Mouse (Mus musculus): ENCODE measurements at regions not wholly inside any gene's neighbourhood (a gene's known extent, or its start where the extent isn't known, plus 50 kb on each side); places are given as distances from the start of the nearest gene placed in this dataset.

GRCm38 (mm10) chr4:97509576-97509975 lies 263.0 kb upstream of the Nfia start:
- H3K9ac ChIP-seq (ENCODE audit: low read depth, low read length): no peak overlapping the region
- no peaks in the 10 kb centered on the region for H3K27me3 ChIP-seq (ENCODE audit: control insufficient read depth, insufficient read depth, low read length)
- TF ChIP-seq CTCF (IDR thresholded peaks at IDR 0.05; ENCODE audit: low read depth, low read length) (no peak), POLR2A (IDR thresholded peaks at IDR 0.05; ENCODE audit: extremely low read depth, insufficient read depth, low read length) (no peak)
- H3K27ac ChIP-seq (replicated peaks; ENCODE audit: insufficient read depth, low read depth, low read length): no peak overlapping the region; the same call in 1 of the 2 replicates
- H3K4me3 ChIP-seq (ENCODE audit: insufficient read depth, low read depth, low read length): no peak overlapping the region
- WGBS: 55% methylated on average over 8 of the region's 8 CpGs
- peak; percentile 74 for DNase-seq (ENCODE audit: extremely low read depth, low read depth, low spot score)
- H3K4me1 ChIP-seq (ENCODE audit: control insufficient read depth, insufficient read depth, low read length): peaks cover 5% of the 10 kb centered on the region; the same call in 1 of the 2 replicates
- H3K36me3 ChIP-seq (ENCODE audit: control insufficient read depth, insufficient read depth, low read length): no peaks in the 10 kb centered on the region
- no peaks in the 10 kb centered on the region for H3K79me2 ChIP-seq (ENCODE audit: control insufficient read depth, insufficient read depth, low read length)

GRCm38 (mm10) chr4:97505734-97506133 lies 266.8 kb upstream of the Nfia start:
- Histone ChIP-seq H3K4me1 (ENCODE audit: control insufficient read depth, insufficient read depth, low read length) (peaks cover 5% of the 10 kb centered on the region; the same call in 1 of the 2 replicates), H3K9ac (ENCODE audit: low read depth, low read length) (no peak overlapping the region), H3K27ac (replicated peaks; ENCODE audit: insufficient read depth, low read depth, low read length) (no peak overlapping the region), H3K36me3 (ENCODE audit: control insufficient read depth, insufficient read depth, low read length) (no peaks in the 10 kb centered on the region), H3K79me2 (ENCODE audit: control insufficient read depth, insufficient read depth, low read length) (no peaks in the 10 kb centered on the region), H3K4me3 (ENCODE audit: insufficient read depth, low read depth, low read length) (no peak overlapping the region), H3K27me3 (ENCODE audit: control insufficient read depth, insufficient read depth, low read length) (no peaks in the 10 kb centered on the region)
- TF ChIP-seq CTCF (IDR thresholded peaks at IDR 0.05; ENCODE audit: low read depth, low read length) (no peak), POLR2A (IDR thresholded peaks at IDR 0.05; ENCODE audit: extremely low read depth, insufficient read depth, low read length) (no peak)
- WGBS: 62% methylated on average over 1 of the region's 1 CpGs
- DNase-seq (ENCODE audit: extremely low read depth, low read depth, low spot score): no peak

- Histone ChIP-seq H3K79me2 (ENCODE audit: control insufficient read depth, insufficient read depth, low read length) (no peaks in the 10 kb centered on the region), H3K4me3 (ENCODE audit: insufficient read depth, low read depth, low read length) (no peak overlapping the region), H3K36me3 (ENCODE audit: control insufficient read depth, insufficient read depth, low read length) (no peaks in the 10 kb centered on the region), H3K9ac (ENCODE audit: low read depth, low read length) (no peak overlapping the region), H3K4me1 (ENCODE audit: control insufficient read depth, insufficient read depth, low read length) (no peaks in the 10 kb centered on the region), H3K27ac (replicated peaks; ENCODE audit: insufficient read depth, low read depth, low read length) (no peak overlapping the region), H3K27me3 (ENCODE audit: control insufficient read depth, insufficient read depth, low read length) (no peaks in the 10 kb centered on the region)
- peak; percentile 51 for DNase-seq (ENCODE audit: extremely low read depth, low read depth, low spot score)
- 17% methylated on average over 2 of the region's 2 CpGs for WGBS
- TF ChIP-seq POLR2A (IDR thresholded peaks at IDR 0.05; ENCODE audit: extremely low read depth, insufficient read depth, low read length): no peak
- TF ChIP-seq CTCF (IDR thresholded peaks at IDR 0.05; ENCODE audit: low read depth, low read length): no peak
These were observed 281.2 kb upstream of the Nfia start for GRCm38 (mm10) chr4:97491248-97491804.

GRCm38 (mm10) chr4:97486354-97486753 lies 286.2 kb upstream of the Nfia start:
- DNase-seq (ENCODE audit: extremely low read depth, low read depth, low spot score): no peak
- Histone ChIP-seq H3K79me2 (ENCODE audit: control insufficient read depth, insufficient read depth, low read length) (no peaks in the 10 kb centered on the region), H3K4me1 (ENCODE audit: control insufficient read depth, insufficient read depth, low read length) (no peaks in the 10 kb centered on the region), H3K4me3 (ENCODE audit: insufficient read depth, low read depth, low read length) (no peak overlapping the region), H3K27ac (replicated peaks; ENCODE audit: insufficient read depth, low read depth, low read length) (no peak overlapping the region), H3K36me3 (ENCODE audit: control insufficient read depth, insufficient read depth, low read length) (no peaks in the 10 kb centered on the region), H3K27me3 (ENCODE audit: control insufficient read depth, insufficient read depth, low read length) (no peaks in the 10 kb centered on the region), H3K9ac (ENCODE audit: low read depth, low read length) (no peak overlapping the region)
- 72% methylated on average over 10 of the region's 10 CpGs for WGBS
- no peak for TF ChIP-seq POLR2A (IDR thresholded peaks at IDR 0.05; ENCODE audit: extremely low read depth, insufficient read depth, low read length)
- no peak for TF ChIP-seq CTCF (IDR thresholded peaks at IDR 0.05; ENCODE audit: low read depth, low read length)

- DNase-seq (ENCODE audit: extremely low read depth, low read depth, low spot score): no peak
- no peak overlapping the region for H3K9ac ChIP-seq (ENCODE audit: low read depth, low read length)
- no peak overlapping the region for H3K4me3 ChIP-seq (ENCODE audit: insufficient read depth, low read depth, low read length)
- no peaks in the 10 kb centered on the region for H3K79me2 ChIP-seq (ENCODE audit: control insufficient read depth, insufficient read depth, low read length)
- H3K27ac ChIP-seq (replicated peaks; ENCODE audit: insufficient read depth, low read depth, low read length): no peak overlapping the region
- H3K36me3 ChIP-seq (ENCODE audit: control insufficient read depth, insufficient read depth, low read length): no peaks in the 10 kb centered on the region
- TF ChIP-seq CTCF (IDR thresholded peaks at IDR 0.05; ENCODE audit: low read depth, low read length) (no peak), POLR2A (IDR thresholded peaks at IDR 0.05; ENCODE audit: extremely low read depth, insufficient read depth, low read length) (no peak)
- 82% methylated on average over 3 of the region's 3 CpGs for WGBS
- H3K27me3 ChIP-seq (ENCODE audit: control insufficient read depth, insufficient read depth, low read length): no peaks in the 10 kb centered on the region
- H3K4me1 ChIP-seq (ENCODE audit: control insufficient read depth, insufficient read depth, low read length): no peaks in the 10 kb centered on the region
These were observed 287.3 kb upstream of the Nfia start for GRCm38 (mm10) chr4:97485225-97485624.

GRCm38 (mm10) chr4:97482701-97483246 lies 289.8 kb upstream of the Nfia start:
- WGBS: 84% methylated on average over 10 of the region's 10 CpGs

More at GRCm38 (mm10) chr4:97482701-97483246, 289.8 kb upstream of the Nfia start:
- Histone ChIP-seq H3K79me2 (ENCODE audit: control insufficient read depth, insufficient read depth, low read length) (no peaks in the 10 kb centered on the region), H3K9ac (ENCODE audit: low read depth, low read length) (no peak overlapping the region), H3K36me3 (ENCODE audit: control insufficient read depth, insufficient read depth, low read length) (no peaks in the 10 kb centered on the region), H3K27ac (replicated peaks; ENCODE audit: insufficient read depth, low read depth, low read length) (no peak overlapping the region), H3K4me1 (ENCODE audit: control insufficient read depth, insufficient read depth, low read length) (no peaks in the 10 kb centered on the region), H3K4me3 (ENCODE audit: insufficient read depth, low read depth, low read length) (no peak overlapping the region), H3K27me3 (ENCODE audit: control insufficient read depth, insufficient read depth, low read length) (no peaks in the 10 kb centered on the region)
- TF ChIP-seq POLR2A (IDR thresholded peaks at IDR 0.05; ENCODE audit: extremely low read depth, insufficient read depth, low read length) (no peak), CTCF (IDR thresholded peaks at IDR 0.05; ENCODE audit: low read depth, low read length) (no peak)
- DNase-seq (ENCODE audit: extremely low read depth, low read depth, low spot score): no peak
